Mouse (Mus musculus) limb, embryonic 10.5 days (tissue): Measurements from ENCODE around the gene Nos3. TPM values are rescaled to one million over a fixed set of nuclear protein-coding genes. Genes with fewer than 3 reads are reported as not detected.

Source experiments
- DNase-seq: peaks from one replicate; pipeline ENCODE4 v3.0.0-alpha.2; 2017; ENCODE audit warnings: low spot score
- H3K27ac ChIP-seq: fragments of 300-500 bp; sonication (generic); 2 replicates; pipeline ENCODE4 v1.5.1; 2016; ENCODE audit warnings: mild to moderate bottlenecking
- H3K27me3 ChIP-seq: fragments of 300-500 bp; sonication (generic); 2 replicates; pipeline ENCODE4 v1.6.1; 2016; ENCODE audit warnings: low read depth, mild to moderate bottlenecking; ENCODE audit not compliant: poor library complexity, severe bottlenecking
- H3K36me3 ChIP-seq: fragments of 300-500 bp; sonication (generic); 2 replicates; pipeline ENCODE4 v1.6.1; 2016; ENCODE audit warnings: mild to moderate bottlenecking, moderate library complexity
- H3K4me1 ChIP-seq: fragments of 300-500 bp; sonication (generic); 2 replicates; pipeline ENCODE4 v1.6.1; 2016
- H3K4me3 ChIP-seq: fragments of 300-500 bp; sonication (generic); 2 replicates; pipeline ENCODE4 v1.5.1; 2016; ENCODE audit warnings: mild to moderate bottlenecking, moderate library complexity
- H3K9me3 ChIP-seq: fragments of 300-500 bp; sonication (generic); replicated peaks from 2 replicates; pipeline ENCODE4 v1.6.1; 2016; ENCODE audit warnings: mild to moderate bottlenecking
- WGBS: fragments of 180-500 bp; shearing (Covaris S2); methylation state at CpG from one replicate; pipeline ENCODE4 v1.1.7; 2016; 5-methylcytosine and 5-hydroxymethylcytosine counted together
- polyA plus RNA-seq: library from polyadenylated mRNA; unstranded; fragments of >200 nt; fragmentation: Nextera tagmentation; extraction: Ambion mirVana; gene quantifications from 2 replicates; pipeline ENCODE4 v1.2.1, GENCODE M21; 2016

The Nos3 gene
- polyA plus RNA-seq, 1 experiment from 2014 or later, result 8.9 TPM

GRCm38 (mm10) chr5:24364963-24365362 is 353 bp downstream of the Nos3 start:
- Histone ChIP-seq H3K27ac (peak overlapping the region; percentile 10; the same call in 1 of the 2 replicates), H3K4me3 (peak overlapping the region; percentile 18; the same call in 1 of the 2 replicates), H3K27me3 (no peaks in the 10 kb centered on the region), H3K9me3 (no peaks in the 10 kb centered on the region), H3K4me1 (peaks cover 8% of the 10 kb centered on the region), H3K36me3 (no peaks in the 10 kb centered on the region)
- no peak for DNase-seq
- 87% methylated on average over 10 of the region's 10 CpGs for WGBS

- H3K4me3 ChIP-seq, result peak overlapping the region; percentile 18
- WGBS, result 40% methylated on average over 5 of the region's 5 CpGs
- no peaks in the 10 kb centered on the region for H3K9me3 ChIP-seq
- no peaks in the 10 kb centered on the region for H3K27me3 ChIP-seq
- peaks cover 8% of the 10 kb centered on the region for H3K4me1 ChIP-seq
- no peak for DNase-seq
- H3K36me3 ChIP-seq, result no peaks in the 10 kb centered on the region
- 0 out of 2 replicates have a peak overlapping the region, but pooled peaks have one; percentile 10 for H3K27ac ChIP-seq
Observed at GRCm38 (mm10) chr5:24365528-24365927, 918 bp downstream of the Nos3 start.

DNA sequence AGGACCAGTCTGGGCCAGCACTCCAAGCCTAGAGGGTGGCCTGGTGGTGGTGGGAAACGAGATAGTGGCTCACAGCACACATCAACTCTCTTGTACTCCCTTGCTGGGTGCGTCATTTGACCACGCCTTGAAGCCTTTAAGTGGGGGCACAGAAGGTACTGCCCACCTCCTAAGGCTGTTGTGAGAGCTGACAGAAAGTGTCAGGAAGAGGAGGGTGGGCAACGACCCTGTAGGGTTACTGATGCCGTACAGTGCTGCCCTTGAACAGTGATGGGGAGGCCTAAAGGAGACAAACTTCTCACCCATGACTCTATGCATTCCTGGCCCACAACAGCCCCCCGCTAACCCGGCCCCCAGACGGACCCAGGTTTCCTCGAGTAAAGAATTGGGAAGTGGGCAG is 1.8 kb downstream of the Nos3 start:
- Histone ChIP-seq H3K9me3 (no peaks in the 10 kb centered on the region), H3K4me1 (peaks cover 2% of the 10 kb centered on the region), H3K4me3 (no peak overlapping the region), H3K27me3 (no peaks in the 10 kb centered on the region), H3K36me3 (no peaks in the 10 kb centered on the region), H3K27ac (no peak overlapping the region)
- 85% methylated on average over 9 of the region's 9 CpGs for WGBS
- DNase-seq, result no peak

- no peak overlapping the region for H3K27ac ChIP-seq
- H3K27me3 ChIP-seq, result no peaks in the 10 kb centered on the region
- H3K9me3 ChIP-seq, result no peaks in the 10 kb centered on the region
- H3K4me3 ChIP-seq, result no peak overlapping the region
- H3K36me3 ChIP-seq, result no peaks in the 10 kb centered on the region
- 88% methylated on average over 9 of the region's 9 CpGs for WGBS
- peaks cover 9% of the 10 kb centered on the region for H3K4me1 ChIP-seq
- DNase-seq, result no peak
Observed at GRCm38 (mm10) chr5:24369767-24370166, 5.2 kb downstream of the Nos3 start.

DNA sequence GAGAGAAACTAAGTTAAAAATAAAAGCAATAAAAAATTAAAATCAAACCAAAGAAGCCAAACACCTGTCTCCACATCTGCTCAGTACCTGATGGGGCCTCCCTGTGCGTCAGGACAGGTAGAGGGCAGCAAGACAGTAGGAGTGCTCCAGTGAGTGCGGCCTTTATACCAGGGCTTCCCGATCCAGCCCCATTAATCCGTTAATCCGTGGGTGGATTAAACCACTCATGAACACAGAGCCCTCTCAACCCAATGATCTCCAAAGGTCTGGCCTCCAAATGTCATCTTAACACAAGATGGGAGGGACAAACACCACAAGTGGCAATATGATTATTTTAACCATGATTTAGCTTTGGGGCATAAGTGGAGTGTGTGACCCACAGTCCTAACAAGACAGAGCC is 9.2 kb downstream of the Nos3 start:
- H3K4me1 ChIP-seq, result peaks cover 14% of the 10 kb centered on the region
- WGBS, result 82% methylated on average over 5 of the region's 5 CpGs
- H3K27ac ChIP-seq, result no peak overlapping the region
- no peaks in the 10 kb centered on the region for H3K27me3 ChIP-seq
- no peak for DNase-seq
- H3K9me3 ChIP-seq, result no peaks in the 10 kb centered on the region
- H3K4me3 ChIP-seq, result no peak overlapping the region
- H3K36me3 ChIP-seq, result no peaks in the 10 kb centered on the region

DNA sequence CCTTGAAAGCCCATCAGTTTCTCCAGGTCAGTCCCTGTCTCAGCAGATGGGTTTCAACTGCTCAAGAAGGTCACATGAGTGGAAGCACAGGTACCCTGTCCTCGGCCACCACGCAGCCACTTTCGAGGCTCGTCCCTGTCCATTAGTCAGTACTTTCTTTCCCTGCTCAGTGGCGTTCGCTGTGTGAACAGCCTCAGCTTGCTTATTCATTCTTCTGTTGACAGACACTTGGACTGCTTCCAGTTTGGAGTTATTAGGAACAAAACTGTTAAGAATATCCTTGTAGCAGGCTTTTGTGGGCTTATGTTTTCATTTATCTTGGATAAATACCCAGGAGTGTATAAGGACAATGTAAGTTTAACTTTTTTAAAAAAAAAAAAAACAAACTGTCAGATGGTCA is 9.6 kb downstream of the Nos3 start:
- no peak for DNase-seq
- Histone ChIP-seq H3K27ac (no peak overlapping the region), H3K4me3 (no peak overlapping the region), H3K9me3 (no peaks in the 10 kb centered on the region), H3K36me3 (no peaks in the 10 kb centered on the region), H3K4me1 (peaks cover 14% of the 10 kb centered on the region), H3K27me3 (no peaks in the 10 kb centered on the region)
- WGBS, result 90% methylated on average over 6 of the region's 6 CpGs

DNA sequence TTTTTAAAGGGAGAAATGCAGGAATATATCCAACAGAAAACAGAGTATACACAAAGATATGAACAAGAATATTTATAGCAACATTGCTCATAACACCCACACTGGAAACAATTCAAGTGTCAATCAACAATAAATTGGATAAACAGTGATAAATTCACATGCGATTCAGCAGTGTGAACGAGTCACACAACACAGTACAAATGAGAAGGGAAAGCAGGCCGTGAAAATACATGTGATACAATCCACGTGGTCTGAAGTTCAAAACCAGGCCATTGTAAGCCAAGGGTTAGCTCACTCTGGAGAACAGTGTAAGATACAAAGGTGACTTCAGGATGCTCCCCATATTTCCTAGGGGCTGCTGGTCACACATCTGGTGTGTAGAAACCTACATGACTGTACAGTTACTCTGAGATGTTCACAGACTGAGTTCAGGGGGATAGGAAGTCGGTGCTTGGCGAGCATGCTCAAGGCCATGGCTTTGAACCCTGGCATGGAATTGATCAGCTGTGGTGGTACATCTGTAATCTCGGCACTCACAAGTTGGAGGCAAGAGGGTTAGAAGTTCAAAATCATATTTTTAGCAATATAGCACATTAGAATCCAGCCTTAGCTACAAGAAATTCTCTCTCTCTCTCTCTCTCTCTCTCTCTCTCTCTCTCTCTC is 10.2 kb downstream of the Nos3 start:
- WGBS, result 87% methylated on average over 7 of the region's 7 CpGs
- no peak overlapping the region for H3K4me3 ChIP-seq
- no peaks in the 10 kb centered on the region for H3K9me3 ChIP-seq

GRCm38 (mm10) chr5:24378700-24379099 is 14.1 kb downstream of the Nos3 start:
- Histone ChIP-seq H3K4me1 (peaks cover 24% of the 10 kb centered on the region), H3K27ac (no peak overlapping the region), H3K4me3 (no peak overlapping the region), H3K36me3 (no peaks in the 10 kb centered on the region), H3K27me3 (no peaks in the 10 kb centered on the region), H3K9me3 (no peaks in the 10 kb centered on the region)
- DNase-seq, result no peak
- WGBS, result 83% methylated on average over 2 of the region's 2 CpGs

More for the DNA sequence above, 10.2 kb downstream of the Nos3 start:
- DNase-seq, result no peak
- Histone ChIP-seq H3K36me3 (no peaks in the 10 kb centered on the region), H3K27me3 (no peaks in the 10 kb centered on the region), H3K27ac (no peak overlapping the region), H3K4me1 (peaks cover 18% of the 10 kb centered on the region)

DNA sequence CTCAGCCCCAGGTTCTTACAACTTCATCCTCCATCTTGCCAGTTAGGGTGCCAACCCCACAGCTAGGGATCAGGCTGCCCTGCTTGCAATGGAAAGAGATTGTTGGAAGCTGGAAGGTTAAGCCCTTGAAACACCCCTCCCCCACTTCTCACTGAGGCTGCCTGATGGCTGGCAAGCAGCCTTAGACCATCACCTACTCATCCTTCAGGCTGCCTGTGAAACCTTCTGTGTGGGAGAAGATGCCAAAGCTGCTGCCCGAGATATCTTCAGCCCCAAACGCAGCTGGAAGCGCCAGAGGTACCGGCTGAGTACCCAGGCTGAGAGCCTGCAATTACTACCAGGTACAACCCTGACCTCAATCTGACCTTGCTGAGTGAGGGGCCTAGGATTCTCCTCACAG is 14.9 kb downstream of the Nos3 start:
- DNase-seq, result no peak
- no peak overlapping the region for H3K27ac ChIP-seq
- no peaks in the 10 kb centered on the region for H3K9me3 ChIP-seq
- no peaks in the 10 kb centered on the region for H3K36me3 ChIP-seq
- H3K27me3 ChIP-seq, result peaks cover 2% of the 10 kb centered on the region; the same call in 1 of the 2 replicates
- H3K4me1 ChIP-seq, result peaks cover 32% of the 10 kb centered on the region
- 60% methylated on average over 4 of the region's 4 CpGs for WGBS
- H3K4me3 ChIP-seq, result no peak overlapping the region

GRCm38 (mm10) chr5:24380499-24380898 is 15.9 kb downstream of the Nos3 start:
- no peak overlapping the region; the same call in 1 of the 2 replicates for H3K27ac ChIP-seq
- H3K4me3 ChIP-seq, result no peak overlapping the region
- H3K36me3 ChIP-seq, result no peaks in the 10 kb centered on the region
- H3K27me3 ChIP-seq, result peaks cover 12% of the 10 kb centered on the region
- peaks cover 34% of the 10 kb centered on the region for H3K4me1 ChIP-seq
- H3K9me3 ChIP-seq, result no peaks in the 10 kb centered on the region
- WGBS, result 93% methylated on average over 4 of the region's 4 CpGs
- no peak for DNase-seq

DNA sequence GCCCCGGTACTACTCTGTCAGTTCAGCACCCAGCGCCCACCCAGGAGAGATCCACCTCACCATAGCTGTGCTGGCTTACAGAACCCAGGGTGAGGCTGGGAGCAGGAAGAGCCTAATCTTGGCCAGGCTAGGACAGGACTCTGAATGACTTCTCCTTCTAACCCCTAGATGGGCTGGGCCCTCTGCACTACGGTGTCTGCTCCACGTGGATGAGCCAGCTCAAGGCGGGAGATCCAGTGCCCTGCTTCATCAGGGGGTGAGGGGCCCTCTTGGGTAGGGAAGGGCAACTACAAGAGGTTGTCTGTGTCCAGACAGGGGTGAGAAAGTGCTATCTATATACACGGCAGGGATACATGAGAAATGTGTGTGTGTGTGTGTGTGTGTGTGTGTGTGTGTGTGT is 16.9 kb downstream of the Nos3 start:
- Histone ChIP-seq H3K27me3 (peaks cover 22% of the 10 kb centered on the region), H3K36me3 (no peaks in the 10 kb centered on the region), H3K9me3 (no peaks in the 10 kb centered on the region), H3K4me1 (peaks cover 34% of the 10 kb centered on the region), H3K27ac (no peak overlapping the region), H3K4me3 (no peak overlapping the region)
- WGBS, result 82% methylated on average over 6 of the region's 6 CpGs
- DNase-seq, result no peak

- Histone ChIP-seq H3K27me3 (peaks cover 27% of the 10 kb centered on the region), H3K4me3 (no peak overlapping the region), H3K9me3 (no peaks in the 10 kb centered on the region), H3K36me3 (no peaks in the 10 kb centered on the region), H3K27ac (no peak overlapping the region), H3K4me1 (peaks cover 39% of the 10 kb centered on the region)
- no peak for DNase-seq
- WGBS, result 75% methylated on average over 2 of the region's 2 CpGs
Observed at GRCm38 (mm10) chr5:24381988-24382387, 17.4 kb downstream of the Nos3 start.

DNA sequence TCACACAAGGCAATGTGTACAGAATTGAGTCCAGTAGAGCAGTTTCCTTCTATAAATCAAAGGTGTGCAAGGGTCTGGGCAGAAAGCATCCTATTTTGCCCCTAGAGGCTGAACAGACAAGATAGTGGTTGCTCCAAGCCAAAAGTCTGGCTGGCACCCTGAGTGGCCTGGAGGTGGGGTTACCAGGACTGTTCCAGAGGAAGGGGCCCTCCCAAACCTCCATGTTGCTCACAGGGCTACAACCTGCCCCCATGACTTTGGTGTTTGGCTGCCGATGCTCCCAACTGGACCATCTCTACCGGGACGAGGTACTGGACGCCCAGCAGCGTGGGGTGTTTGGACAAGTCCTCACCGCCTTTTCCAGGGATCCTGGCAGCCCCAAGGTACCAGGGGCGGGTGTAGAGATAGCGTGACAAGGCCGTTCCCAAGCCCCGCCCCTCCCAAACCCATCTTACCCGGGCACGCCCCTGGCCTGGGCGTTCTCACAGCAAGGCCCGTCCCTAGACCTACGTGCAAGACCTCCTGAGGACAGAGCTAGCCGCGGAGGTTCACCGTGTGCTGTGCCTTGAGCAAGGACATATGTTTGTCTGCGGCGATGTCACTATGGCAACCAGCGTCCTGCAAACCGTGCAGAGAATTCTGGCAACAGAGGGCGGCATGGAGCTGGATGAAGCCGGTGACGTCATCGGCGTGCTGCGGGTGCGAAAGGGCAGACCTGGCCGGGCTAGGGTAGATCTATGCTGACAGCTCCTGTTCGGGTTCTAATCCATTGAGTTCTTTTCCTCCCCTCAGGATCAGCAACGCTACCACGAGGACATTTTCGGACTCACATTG is 18.6 kb downstream of the Nos3 start:
- H3K9me3 ChIP-seq, result no peaks in the 10 kb centered on the region
- peaks cover 39% of the 10 kb centered on the region for H3K27me3 ChIP-seq
- peak; percentile 96 for DNase-seq
- H3K4me1 ChIP-seq, result peaks cover 46% of the 10 kb centered on the region
- peak overlapping the region; percentile 76 for H3K27ac ChIP-seq
- WGBS, result 1% methylated on average over 34 of the region's 34 CpGs
- peak overlapping the region; percentile 59 for H3K4me3 ChIP-seq
- no peaks in the 10 kb centered on the region for H3K36me3 ChIP-seq
